Mouse (Mus musculus) neutrophil, adult 5-6 weeks (primary cell): ENCODE data around the gene Clmn. TPM values are rescaled to one million over a fixed set of nuclear protein-coding genes. Genes with fewer than 3 reads are reported as not detected.

Source experiments
- ATAC-seq: fragments of 151-379, 151-347 bp; 2 replicates; pipeline ENCODE4 v1.8.0; 2017; ENCODE audit warnings: mild to moderate bottlenecking, moderate TSS enrichment; ENCODE audit not compliant: insufficient number of reproducible peaks, poor library complexity, low FRiP score, severe bottlenecking; ENCODE audit errors: extremely low read depth
- total RNA-seq: library from RNA; stranded (forward); fragments of 200-1000 nt; gene quantifications from 2 replicates; pipeline ENCODE4 v1.2.3, GENCODE M21; 2017

Gene Clmn
- total RNA-seq, 1 experiment from 2014 or later, result under 0.01 TPM

DNA sequence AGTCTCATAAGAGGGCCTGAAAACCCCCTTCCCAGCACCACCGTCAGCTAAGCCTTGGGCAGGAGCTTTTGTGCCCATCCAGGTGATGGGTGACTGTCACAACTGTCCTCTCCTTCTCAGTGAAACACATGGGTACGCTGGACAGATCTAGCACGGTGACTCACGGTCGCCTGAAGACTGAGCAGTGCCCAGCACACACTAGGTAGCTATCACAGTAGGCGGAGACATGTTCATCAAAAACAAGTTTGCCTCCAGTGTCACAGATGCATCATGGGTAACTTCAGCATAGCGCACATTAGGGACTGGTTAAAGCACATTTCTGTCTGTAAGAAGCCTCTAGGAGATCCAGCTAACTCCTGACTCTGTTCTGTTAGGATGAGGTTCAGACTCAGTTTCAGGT, 41.2 kb downstream of the Clmn start:
- no peak for ATAC-seq

DNA sequence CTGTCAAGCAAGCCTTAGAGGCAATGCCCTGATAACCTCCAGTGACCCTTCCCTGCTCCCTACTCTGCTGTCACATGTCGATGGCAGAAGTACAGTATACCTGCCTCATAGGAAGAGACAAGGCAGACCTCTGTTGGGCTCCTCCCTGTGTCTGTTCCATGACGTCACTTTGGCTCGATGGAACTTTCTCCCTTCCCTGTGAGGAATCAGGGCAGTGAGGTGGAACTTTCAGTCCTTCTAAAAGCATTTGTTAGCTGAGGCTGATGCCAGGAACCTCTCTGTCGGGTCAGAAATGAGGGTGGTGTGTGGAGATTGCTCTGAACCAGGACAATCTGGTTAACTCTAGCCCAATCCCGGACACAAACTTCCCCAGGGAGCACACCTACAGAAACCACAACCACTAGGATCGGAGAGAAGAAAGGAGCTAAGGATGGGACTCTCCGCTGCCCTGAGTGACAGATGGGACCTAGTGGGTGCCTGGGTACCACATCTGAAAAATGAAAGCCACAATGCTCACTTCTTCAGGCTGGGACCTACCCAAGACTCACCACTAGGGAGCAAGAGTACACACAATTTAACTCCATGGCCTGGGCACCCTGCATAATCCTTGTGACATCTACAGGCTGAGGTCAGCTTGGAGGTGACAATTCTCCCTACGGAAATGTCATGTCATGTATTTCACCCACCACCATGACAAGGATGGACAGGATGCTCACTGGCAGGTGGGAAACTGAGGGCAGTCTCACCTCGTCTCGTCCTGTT, 41.9 kb downstream of the Clmn start:
- no peak for ATAC-seq

DNA sequence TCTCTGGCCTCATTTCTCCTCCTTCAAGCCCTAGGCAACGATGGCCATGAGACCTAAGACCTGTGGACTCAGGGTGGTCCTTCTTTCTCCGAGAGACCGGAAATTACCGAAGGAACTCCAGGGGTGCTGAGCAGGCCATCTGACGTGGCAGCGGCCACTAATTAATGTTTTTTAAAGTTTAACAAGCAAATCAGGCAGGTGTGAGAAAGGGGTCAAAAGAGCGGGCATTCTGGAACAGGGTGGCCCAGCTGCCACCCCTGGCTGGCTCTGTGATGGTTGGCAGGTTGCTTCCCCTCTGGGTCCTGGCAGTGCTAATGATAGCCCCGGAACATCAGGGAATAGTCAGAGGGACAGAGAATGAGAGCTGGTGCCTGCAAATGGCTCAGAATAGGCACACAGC, 42.7 kb downstream of the Clmn start:
- no peak for ATAC-seq

DNA sequence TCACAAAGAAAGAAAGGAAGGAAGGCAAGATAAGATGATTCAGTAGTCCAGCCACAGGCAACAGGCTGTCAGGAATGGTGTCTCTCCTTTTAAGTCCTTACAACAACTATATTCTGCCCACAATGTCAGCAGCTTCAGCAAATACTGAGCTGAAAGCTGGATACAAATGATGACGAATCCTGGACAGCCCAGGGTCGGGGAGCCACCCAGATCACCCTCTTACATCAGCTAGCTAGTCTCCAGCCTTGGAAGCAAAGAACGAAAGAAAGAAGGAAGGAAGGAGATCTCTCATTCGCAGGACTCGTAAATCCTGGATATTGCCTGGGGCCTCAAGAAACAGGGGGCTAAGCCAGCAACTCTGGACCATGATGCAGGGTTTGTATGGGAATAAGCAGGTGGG, 44.8 kb downstream of the Clmn start:
- no peak for ATAC-seq

DNA sequence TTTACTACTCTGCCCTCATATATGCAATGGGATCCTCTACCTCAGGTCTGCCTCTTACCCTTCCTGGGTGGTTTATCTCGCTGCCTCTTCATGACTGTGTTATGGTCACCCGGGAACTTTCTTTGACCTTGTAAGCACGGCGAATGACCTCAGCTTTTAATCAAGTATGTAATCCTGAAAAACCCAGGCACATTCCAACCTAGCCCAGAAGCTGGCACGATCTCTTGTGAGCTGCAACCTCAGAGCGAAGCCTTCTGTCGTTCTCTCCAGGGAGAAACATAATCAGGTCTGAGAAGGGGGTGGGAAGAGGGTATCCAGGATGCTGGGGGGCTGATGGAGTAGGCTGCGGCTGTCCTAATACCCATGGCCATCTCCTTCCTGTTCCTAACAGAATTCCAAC, 45.8 kb downstream of the Clmn start:
- no peak for ATAC-seq

DNA sequence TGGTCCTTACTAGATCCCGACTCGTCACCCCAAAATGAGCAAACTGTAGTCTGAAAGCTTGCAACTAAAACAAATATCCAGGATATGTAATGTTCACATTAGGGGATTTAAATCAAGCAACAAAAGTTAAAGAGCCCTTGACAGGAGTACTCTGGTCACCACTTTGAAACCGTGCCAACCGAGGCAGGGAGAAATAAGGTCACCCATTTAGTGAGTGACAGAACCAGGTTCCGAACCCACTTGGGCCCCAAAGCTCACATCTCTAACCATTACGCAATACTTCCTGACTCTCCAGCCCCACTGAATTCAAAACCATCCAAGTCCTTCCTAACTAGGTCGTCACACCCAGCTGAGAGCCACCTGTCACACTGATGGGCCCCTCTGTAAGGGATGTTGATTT, 46.8 kb downstream of the Clmn start:
- ATAC-seq, result no peak

DNA sequence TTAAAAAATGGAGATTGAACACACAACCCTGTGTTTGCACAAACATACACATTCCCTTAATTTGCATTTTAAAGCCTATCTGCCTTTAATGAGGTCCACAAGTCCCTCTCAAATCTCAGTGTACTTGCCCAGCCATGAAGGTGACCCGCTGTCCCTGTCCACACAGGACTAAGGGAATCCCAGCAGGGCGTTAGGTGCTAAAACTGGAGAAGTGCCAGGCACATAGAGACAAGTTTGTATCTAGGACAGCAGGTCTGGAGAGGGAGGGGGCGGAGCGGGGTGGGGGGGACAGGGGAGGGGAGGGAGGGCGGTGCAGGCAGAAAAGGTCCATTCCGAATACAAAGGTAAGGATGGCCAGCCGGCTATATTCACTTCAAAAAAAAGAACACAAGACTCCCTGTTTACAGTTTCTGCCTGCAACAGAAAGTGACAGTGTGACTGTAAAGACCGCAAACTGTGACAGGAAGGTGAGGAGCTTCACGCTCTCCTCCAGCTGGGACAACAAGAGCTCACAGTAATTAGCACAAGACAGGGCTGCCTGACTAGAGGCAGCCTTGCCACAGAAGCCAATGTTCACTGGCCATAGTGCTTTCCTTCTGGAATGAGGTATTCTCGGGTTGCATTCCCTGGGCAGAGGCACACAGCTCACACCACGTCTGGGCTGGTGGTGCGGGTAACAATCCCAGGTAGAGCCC, 47.6 kb downstream of the Clmn start:
- ATAC-seq, result no peak

DNA sequence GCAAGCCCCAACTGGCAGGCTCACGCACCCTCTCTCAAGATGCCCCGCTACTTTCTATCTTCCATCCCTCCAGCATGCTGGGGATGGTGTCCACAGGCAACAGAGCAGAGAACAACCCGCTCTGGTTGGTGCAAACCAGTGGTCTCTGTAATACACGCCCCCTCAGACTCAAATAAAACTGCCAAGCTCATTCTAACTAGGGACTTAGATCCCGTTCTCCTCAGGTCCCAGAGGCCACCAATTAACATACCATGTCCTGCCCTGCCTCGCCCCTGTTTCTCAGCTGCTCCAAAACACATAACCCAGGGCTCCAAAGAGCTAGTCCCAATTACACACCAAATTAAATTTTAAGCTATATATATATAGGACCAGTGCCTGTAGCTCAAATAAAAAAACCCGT, 50.6 kb downstream of the Clmn start:
- ATAC-seq, result no peak

DNA sequence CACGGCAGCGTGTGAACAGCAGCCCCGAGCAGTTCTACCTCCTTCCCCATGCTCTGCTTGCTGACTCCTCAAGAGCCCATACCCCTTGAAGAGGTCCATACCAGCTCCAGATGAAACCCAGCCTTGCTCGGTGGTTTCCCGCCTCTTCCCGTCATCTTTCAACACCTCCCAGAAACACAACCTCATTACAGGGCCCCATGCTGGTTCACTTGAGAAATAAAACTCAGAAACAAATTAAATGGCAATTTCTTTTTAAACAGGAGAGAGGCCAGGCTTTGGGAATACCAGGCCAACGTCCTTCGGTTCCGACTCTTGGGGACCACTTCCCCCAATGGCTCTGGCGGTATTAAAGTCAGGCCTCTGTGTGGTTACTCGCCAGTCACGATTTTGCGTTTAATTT, 51.1 kb downstream of the Clmn start:
- ATAC-seq, result no peak

DNA sequence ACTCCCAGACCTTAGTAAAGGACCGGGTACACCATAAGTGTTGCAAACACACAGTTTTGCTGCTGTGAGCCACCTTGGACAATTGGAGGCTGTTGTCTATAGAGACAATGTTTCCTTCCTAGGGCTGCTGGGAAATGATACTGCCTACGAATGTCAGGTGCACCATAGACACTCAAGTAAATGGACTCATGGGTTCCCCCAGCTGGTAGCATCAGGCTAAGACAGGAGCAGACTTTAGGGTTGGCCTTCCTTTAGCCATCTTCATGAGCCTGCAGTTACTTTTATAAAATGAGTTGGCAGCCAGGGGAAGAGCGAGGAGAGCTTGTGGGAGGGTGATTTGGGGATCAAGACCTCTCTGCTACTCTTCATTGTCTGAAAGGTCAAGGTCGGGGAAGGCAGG, 52.2 kb downstream of the Clmn start:
- no peak for ATAC-seq

DNA sequence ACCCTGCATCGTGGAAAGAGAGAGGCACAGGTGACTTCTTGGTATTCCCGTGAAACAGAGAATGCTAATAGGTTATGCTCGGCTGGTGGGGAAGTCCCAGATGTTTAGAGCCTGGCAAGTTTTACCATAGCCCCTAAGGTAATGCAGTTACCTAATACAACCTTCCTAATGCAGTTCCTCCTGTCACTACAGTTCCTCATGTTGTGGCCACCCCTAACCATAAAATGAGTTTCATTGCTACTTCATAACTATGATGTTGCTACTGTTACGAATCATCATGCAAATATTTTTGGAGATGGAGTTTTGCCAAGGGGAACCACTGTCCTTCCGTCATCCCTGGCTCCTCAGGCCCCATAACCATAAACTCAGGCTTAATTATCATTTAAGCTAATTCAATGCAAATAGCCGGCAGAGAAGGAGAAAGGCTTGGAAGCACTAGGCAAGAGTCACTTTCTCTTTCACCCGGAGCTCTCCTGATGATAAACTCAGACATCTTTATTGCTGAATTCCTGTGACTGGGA, 53.9 kb downstream of the Clmn start:
- no peak for ATAC-seq

DNA sequence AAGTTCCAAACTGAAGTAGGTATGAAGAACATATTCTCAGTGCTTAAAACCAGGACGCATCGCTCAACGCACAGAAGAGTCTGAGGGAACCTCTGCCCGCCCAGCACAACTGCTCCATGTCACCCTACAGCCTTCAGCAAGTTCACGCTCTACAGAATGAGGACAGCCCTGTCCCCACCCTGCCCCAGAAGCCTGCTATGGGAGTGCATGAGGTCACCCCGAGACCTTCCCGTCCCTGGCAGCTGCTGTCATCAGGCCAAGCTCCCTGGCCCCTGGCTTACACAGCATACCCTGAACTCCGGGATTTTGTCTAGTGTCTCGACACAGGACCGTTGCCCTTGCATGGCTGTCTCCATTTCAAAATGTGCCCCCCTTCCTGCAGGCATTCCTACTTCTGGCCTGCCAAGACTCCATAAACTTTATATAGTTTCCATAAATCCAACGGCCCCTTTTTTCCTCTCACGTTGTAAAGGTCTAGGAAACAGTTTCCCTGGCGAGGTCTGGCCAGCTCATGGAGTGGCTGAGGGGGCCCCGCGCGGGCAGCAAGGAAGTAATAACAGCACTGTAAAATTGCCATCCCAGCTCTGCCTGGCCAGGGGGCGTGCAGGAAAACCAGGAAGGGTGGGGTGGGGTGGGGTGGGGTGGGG, 56.3 kb downstream of the Clmn start:
- no peak for ATAC-seq

DNA sequence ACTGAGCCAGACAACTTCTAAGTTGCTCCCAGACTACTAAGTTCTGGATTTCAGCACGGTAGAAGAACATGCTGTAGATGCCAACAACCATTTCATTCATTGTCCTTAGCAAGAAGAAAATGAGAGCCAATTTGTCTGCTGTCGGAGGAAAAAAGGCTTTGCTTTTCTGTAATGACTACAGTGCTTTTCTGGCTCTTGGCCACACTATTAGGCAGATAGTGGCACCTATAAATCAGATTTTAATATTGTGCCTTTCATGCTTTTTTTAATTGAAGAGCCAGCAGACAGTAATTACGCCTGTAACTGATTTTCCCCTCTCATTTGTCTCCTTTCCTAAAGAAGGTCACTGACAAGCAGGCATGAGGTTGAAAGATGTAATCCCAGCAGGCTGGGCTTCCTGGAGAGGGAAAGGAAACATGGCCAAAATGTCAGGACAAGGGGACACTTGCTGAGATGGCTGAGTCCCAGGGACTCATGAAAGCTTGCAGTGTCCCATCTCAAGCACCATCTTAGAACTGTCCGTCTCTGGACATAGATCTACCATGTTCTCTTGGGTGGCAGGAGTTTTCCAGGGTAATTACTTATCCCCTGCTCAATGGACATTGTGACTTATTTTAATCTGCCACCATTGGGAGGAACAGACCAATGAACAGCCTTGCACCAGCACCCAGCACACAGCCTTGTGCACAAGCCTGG, 58.0 kb downstream of the Clmn start:
- no peak for ATAC-seq

DNA sequence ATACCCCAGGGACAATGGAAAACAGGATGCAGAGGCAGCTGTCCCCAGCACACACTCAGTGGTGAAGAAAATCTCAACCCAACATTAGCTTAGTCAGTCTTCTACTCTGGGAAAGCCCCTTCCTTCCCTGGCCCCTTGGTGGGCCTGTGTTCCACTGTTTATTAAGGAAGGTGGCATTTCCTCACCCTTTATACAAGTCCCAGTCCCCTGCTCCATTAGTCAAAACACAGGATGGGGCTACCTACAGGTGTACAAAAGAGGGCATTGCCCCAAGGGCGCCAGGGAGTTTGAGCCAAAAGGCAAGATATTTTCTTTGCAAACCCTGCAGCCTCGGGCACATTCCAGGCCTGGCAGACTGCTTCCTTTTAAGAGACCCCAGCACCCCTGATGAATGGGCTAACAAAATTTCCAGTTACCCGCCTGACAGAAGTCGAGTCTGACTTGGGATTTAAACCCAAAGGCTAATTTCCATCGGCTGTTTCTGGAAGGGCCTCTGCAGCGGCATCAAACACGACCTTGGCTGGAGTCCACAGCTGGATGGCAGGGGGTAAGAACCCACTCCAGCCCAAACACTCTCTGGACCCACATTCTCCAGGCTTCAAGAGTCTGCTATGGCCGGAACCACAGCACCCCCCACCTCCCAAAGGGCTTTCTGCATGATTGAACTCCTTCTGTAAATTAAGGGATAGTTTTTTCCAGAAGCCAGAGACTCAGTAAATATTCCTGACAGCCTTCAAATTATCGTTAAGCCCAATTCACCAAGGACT, 63.2 kb downstream of the Clmn start:
- no peak for ATAC-seq

DNA sequence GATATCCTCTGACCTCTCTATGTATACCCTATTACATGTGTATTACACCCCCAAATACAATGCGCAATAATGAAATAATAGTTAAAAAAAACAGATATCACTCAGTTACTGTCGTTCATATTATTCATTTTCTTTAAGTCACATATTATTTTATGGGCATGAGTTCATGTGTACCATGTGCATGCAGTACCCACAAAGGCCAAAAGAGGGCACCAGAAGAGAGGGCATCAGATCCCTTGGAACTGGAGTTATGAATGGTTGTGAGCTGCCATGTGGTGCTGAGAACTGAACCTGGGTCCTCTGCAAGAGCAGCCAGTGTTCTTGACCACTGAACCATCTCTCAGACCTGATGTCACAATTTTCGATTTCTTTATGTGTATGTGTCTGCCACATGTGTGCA, 65.5 kb downstream of the Clmn start:
- no peak for ATAC-seq

DNA sequence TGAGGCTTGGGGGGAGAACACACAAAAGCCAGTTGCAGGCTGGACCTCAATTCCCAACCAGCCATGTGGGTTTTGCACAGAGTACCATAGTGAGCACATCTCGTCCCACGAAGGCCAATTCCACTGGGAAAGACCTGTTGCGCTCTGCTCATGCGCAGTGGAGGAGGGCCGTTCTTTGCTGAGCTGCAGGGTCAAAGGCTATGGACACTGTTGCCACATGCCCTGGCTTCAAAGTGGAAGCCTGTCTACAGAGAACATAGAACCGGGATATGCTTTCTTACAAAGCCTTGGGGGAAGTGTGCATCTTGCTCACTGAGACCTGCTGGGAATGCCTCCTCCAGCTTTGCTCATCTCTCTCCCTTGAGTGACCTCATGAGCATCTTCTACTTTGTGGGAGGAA, 67.0 kb downstream of the Clmn start:
- no peak for ATAC-seq

DNA sequence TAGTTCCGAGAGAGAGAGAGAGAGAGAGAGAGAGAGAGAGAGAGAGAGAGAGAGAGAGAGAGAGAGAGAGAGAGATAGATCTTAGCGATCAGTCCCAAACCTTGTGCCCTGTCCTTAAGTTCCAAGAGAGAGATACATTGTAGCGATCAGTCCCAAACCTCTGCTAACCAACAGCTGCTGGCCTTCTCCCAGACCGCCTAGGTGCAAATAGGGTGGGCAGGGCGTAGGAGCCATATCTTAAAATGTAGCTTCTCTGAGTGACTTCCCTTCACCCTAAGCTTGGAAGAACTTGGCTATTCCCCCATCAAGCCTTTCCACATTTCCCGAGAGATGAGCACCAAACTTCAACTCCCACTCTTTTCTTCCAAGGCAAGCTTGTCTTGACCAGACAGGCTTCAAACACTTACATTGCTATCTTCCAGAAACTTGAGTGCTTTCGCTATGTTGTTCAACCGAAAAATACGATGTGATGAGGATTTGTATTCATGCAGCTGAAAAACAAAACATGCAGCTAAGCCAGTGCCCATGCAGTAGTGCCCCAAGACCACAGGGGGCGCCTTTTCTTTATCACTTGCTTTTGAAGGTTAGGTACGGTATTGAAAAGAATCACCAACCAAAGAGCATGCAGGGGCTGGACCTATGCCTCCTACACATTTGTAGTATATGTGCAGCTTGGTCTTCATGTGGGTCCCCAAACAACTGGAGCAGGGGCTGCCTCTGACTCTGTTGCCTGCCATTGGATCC, 68.1 kb downstream of the Clmn start:
- ATAC-seq, result no peak

DNA sequence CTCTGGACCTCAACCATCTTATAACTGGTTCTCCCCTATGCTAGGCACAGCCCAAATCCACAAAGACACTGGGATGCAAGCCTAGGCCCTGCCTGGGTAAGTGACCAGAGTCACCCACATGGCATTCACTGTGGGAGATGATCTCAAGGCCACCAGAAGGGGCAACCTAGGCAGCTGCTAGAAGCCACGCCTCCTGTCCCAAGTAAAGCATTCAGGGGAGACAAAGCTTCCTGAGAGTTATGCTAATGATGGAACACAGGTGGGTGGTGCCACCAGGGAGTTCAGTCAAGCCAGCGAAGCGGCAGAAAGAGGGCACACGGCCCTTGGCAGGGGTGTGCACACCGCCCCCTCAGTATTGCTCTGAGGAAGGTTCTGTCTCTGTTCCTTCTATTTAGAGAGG, 69.9 kb downstream of the Clmn start:
- ATAC-seq, result no peak
